Mouse (Mus musculus) frontal cortex, postnatal 14 days (tissue): ENCODE data around the gene Ceacam15.
"Not testable (repeated sequence)": the region's sequence is repeated elsewhere in the genome, so short reads cannot be mapped to it uniquely, and the experiment has no call there.

Experiments
- DNase-seq, 2 experiments: peaks; one replicate each; pipeline ENCODE4 v3.0.0; 2022; ENCODE audit warnings: low spot score in 2 of 2

The Ceacam15 gene

DNA sequence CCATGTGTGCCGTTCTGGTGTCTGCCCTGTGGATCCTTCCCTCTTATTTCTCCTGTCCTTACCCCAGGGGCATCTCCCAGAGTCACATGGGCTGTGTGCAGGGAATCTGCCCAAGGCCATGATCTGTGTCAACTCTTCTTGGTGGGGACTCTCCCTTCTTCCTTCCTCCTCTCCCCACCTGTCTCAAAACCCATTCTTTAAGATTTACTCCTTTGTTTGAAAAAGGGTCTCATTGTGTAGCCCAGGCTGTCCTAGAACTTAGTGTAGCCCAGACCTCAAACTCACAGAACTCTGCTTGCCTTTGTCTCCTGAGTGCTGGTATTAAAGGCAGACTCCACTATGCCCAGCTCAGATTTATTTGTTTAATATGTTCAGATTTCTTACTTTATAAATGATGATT is at the start of gene Ceacam15:
Ceacam15 (minus strand) TSS at position 101 of the 400 bp plus-strand sequence.
- no peak for DNase-seq

DNA sequence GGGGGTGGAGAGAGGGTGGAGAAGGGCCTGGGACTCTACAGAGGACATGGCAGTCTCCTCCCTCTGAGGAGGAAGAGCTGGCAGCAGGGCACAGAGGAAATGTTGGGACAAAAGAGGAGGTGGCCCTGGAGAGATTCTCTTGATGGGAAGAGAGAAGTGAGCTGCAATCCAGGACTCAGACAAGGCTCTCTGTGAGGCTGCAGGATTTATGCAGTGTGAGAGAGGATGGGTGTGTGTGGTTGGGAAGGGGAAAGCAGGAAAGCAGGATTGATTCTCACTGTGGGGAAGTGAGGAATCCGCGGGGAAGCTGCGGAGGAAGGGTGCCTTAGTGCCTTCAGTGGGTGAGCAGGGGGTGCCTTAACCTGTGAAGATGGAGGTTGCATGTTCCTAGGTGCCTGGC is 47.0 kb upstream of the Ceacam15 start:
- not testable (repeated sequence) for DNase-seq

DNA sequence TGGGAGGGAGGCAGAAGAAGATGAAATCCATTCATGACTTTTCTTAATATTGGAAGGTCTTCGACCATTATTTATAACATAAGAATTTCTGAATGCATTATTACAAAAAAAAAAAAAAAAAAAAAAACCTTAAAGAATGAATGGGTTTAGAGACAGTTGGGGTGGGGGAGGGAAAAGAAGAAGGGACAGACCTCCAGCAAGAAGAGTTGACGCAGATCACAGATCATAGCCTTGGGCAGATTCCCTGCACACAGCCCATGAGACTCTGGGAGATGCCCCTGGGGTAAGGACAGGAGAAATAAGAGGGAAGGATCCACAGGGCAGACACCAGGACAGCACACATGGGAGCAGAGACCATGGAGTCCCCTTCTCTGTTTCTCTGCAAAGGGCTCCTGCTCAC is 46.1 kb upstream of the Ceacam15 start, which contains the start of gene Ceacam9:
Ceacam9 (plus strand) TSS at position 301 of the 400 bp plus-strand sequence.
- no peak for DNase-seq

DNA sequence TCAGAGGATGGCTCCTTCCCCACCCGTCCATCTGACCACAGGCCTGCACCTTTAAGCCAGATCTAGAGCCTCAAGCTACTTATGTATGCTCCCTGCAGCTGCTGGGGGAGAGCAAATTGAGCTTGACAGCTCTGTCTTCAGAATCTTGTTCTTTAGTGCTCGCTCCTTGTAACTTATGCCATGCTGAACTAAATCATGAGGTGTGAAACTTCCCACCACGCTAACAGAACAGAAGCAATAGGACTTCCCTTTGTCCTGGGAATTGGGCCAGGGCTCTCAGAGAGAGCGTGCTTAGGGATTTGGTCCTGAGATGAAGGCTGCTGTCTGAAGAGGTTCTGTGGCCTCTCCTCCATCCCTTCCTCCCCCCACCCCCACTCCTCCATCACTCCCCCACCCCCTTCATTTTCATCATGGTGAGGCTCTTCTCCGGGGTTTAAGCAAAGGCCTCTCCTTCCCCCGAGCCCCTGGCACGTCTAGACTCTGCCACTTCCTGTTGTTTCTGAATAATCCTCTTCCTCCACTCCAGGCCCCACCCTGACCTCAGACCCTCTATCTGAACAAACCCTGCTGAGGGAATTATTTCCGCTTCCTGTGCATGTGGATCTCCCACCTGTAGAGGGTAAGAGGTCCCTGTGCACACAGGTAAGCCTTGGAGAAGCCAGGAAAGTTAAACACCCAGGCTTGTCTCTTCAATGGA is 41.1 kb upstream of the Ceacam15 start:
- DNase-seq: not testable (repeated sequence)

DNA sequence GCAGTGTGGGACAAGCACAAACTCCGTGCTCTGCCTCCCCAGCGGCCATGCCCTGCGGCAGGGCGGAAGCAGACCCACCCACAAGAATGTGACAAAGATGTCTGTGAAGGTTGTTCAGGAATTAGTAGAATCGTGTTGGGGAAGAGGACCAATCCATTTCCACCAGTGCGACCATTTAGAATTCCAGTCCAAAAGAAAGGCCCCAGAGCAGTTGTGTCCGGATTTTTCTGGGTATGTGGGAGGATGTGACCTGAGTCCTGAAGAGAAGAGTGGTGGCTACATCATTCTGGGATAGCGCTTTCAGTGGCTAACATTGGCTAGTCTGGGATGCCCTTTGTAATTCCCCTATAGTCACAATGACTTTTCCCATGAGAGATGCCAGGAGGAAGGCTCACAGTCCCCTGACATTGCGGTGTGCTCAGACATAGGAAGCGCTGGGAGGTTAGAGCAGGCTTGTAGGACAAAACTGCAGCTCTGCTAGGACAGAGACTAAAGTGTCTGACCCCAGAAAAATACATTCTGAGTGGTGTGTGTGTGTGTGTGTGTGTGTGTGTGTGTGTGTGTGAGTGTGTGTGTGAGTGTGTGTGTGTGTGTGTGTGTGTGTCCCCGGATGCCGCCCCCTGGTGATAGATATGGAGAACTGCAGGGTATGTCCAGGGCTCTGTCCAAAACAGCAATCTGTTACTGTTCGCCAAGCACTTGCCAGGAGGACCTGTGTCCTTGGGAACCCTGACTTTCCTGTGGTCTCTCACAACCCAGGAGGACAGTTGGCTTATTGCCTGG is 37.3 kb upstream of the Ceacam15 start:
- DNase-seq: no peak

DNA sequence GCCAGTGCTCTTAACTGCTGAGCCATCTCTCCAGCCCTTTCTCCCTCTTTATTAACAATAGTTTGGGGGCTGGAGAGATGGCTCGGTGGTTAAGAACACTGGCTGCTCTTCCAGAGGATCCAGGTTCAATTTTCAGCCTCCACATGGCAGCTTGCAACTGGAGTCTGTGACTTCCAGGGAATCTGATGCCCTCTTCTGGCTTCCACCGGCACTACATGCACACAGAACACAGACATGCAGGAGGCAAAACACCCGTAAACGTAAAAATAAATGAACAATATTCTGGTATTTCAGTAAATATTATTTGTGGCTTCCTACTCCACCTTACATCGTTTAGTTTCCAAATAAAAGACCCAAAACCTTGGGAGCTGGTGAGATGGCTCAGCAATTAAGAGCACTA is 35.1 kb upstream of the Ceacam15 start:
- no peak for DNase-seq

DNA sequence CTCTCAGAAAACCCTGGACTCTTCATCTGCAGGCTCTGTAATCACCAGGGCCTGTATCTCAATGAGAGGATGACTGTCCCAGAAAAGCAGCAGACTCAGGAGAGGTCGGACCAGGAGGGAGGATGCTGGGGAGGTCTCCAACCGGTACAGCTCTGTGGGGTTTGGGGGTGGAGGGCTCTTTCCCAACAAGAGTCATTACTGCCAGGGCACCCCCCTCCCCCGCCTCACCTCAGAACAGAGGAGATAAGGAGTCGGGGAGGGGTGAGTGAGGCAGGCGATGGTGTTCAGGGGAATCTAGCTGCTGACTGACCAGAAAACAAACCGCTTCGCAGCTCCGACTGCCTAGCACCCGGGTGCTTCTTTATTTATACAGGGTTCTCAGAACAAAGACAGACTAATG is 32.7 kb upstream of the Ceacam15 start:
- no peak for DNase-seq

DNA sequence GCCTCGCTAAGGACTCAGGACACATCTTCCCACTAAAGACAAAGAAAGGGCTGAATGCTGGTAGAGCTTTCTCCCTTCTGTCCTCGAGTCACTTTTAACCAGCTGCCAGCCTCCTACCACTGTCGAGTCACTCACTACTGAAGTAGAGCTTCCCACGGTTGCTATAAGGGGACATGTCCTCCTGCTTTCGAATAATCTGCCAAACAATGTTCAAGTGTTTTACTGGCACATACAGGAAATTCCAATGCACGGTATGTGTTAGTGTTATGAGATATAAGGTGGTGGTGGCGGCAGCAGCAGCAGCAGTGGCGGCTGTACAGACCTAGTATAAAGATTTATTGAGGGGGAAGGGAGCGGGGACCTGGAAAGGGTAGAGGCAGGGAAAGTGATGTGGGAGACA is 30.9 kb upstream of the Ceacam15 start:
- DNase-seq: peak; percentile 27 to 46

DNA sequence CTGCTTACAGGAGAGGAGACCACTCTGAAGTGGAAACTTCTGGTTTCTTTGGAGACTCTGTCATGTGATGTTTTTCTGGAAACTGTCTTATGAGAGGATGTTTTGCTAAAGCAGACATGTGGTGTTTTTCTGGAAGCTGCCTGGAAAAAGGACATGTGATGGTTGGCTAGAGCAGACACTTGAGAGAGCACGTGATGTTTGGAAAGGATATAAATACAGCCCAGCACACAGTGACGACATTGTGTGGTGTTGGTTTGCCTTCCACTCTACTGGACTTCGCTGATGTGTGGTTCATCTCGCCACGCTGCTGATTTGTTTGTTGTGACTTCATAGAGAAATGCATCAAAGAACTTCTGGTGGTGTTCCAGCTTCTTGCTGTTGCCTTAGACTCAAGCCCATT is 25.1 kb upstream of the Ceacam15 start:
- DNase-seq: no peak

DNA sequence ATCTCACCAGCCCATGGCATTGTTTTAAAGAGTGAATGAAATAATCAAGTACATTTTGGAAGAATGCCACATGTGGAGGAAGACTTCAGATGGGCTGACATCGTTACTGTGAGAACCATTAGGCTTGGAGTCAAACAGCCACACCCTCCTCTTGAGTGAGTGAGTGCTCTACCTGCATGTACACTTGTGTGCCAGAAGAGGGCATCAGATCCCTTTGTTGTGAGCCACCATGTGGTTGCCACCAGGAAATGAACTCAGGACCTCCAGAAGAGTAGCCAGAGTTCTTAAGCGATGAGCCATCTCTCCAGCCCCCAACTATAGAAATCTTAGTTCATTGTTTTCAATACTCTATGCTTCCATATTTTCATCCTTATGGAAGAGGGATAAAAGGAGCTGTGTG is 23.5 kb upstream of the Ceacam15 start:
- no peak for DNase-seq

DNA sequence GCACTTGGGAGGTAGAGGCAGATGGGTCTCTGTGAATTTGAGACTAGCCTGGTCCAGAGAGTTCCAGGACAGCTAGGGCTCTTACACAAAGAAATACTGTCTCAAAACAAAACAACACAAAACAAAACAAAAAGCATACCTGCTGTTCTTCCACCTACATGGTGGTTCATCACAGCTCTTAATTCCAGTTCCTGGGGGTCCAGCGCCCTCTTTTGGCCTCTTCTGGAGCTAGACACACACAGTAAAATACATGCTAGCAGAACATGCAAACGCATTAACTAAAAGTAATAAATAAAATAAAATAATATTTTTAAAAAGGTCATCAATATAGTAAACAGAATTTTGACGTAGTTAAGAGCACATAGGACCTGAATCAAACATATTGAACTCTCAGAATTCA is 19.5 kb upstream of the Ceacam15 start:
- DNase-seq: no peak

DNA sequence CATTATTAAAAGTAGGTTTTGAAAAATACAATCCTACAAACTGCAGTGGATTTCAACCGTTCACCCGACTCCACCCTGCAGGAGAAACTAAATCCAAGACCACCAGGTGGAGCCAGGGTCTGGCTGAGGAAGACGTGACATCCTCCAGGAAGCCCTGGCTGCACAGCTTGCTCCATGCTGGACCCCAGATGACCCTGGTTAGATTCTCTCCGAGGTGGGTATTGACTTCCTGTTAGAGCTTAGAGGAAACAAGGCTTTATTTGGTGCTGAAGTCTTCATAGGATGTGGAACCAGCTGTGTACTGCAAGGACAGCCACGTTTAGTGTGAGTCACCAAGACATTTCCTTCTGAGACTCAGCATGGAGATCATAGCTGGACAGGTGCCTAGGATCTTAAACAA is 13.7 kb upstream of the Ceacam15 start:
- DNase-seq: no peak

DNA sequence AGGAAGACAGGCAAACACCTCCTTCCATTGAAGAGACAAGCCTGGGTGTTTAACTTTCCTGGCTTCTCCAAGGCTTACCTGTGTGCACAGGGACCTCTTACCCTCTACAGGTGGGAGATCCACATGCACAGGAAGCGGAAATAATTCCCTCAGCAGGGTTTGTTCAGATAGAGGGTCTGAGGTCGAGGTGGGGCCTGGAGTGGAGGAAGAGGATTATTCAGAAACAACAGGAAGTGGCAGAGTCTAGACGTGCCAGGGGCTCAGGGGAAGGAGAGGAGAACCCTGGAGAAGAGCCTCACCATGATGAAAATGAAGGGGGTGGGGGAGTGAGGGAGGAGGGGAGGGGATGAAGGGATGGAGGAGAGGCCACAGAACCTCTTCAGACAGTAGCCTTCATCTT is 4.7 kb upstream of the Ceacam15 start:
- not testable (repeated sequence) for DNase-seq

DNA sequence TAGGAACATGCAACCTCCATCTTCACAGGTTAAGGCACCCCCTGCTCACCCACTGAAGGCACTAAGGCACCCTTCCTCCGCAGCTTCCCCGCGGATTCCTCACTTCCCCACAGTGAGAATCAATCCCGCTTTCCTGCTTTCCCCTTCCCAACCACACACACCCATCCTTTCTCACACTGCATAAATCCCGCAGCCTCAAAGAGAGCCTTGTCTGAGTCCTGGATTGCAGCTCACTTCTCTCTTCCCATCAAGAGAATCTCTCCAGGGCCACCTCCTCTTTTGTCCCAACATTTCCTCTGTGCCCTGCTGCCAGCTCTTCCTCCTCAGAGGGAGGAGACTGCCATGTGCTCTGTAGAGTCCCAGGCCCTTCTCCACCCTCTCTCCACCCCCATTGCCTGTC is 806 bp downstream of the Ceacam15 start:
- DNase-seq: not testable (repeated sequence)

DNA sequence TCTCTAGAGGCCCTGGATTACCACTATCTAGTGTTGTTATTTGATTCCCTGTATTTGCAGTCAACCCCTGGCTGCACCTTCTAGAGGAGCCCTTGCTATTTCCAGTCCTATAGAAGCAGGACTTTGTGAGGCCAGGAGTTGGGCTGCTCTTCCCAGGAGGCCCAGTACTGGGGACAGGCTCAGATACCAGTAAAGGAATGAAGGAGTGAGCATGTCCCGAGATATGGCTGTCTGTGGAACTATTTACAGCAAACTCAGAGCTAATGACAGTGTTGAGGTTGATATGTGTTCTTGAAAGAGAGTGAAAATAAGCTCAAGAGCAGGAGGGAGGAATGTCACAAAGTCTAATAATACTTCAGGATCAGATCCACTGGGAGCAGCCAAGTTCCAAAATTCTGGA is 1.7 kb downstream of the Ceacam15 start:
- no peak for DNase-seq

DNA sequence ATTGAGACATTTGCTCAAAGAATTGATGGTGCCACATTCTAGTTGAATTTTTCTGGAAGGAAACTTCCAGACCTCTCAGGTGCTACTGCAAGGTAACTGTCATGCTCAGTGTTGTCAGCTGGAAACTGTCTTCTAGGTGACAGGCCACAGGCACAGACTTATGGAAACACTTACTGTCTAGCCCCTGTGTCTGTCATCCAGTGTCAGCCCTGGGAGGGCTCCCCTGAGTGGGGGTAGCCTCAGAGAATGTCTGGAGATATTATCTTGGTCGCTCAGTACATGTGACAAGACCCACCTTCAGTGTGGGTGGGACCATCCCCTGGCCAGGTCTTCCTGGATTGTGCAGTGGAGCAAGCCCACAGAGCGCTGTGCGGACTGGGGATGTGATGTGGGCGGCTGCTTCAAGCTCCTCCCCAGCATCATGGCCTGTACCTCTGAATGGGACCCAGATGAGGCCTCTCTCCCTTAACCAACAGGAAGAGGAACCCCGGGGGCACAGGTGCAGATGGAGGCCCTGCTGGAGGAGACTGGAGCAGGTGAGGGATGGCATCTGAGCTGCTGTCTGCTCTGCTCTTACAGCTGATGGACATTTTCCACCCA is 7.1 kb downstream of the Ceacam15 start:
- DNase-seq: not testable (repeated sequence)

DNA sequence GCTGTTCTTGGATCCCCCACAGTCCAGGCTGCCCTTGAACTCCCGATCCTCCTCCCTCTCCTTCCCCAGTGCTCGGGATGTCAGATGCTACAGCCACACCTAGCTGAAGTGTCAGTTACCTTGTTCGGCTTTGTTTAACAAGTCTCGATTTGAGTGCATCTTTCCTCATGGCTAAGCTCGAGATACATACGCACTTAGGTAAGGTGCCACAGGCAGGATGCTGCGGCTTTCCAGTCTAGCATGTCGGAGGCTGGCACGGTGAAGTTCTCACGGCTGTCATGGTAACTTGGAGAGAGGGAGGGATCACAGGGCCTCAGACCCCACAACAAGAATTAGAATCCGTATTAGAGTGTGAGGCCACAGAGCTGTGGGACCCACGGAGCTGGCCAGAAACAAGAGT is 31.2 kb downstream of the Ceacam15 start:
- DNase-seq: no peak

DNA sequence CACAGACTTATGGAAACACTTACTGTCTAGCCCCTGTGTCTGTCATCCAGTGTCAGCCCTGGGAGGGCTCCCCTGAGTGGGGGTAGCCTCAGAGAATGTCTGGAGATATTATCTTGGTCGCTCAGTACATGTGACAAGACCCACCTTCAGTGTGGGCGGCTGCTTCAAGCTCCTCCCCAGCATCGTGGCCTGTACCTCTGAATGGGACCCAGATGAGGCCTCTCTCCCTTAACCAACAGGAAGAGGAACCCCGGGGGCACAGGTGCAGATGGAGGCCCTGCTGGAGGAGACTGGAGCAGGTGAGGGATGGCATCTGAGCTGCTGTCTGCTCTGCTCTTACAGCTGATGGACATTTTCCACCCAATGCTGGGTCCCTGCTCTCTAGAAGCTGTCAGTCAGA is 32.4 kb downstream of the Ceacam15 start:
- not testable (repeated sequence) for DNase-seq

DNA sequence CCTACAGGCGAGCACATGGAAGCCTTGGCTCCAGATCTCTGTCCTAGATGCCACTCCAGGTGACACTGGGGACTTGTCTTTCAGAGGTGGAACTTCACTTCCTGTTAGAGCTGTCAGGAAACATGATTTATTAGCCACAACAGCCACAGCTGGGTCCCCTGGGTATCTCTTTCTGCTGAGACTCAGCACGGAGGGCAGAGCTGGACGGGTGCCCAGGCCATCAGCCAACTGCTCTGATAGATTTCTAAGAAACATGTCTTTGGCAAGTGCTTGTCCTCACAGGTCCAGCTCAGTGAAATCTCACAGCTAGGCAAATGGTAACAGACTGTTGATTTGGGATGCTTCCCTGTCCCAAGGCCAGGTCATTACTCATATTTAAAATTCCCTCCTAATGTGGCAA is 36.5 kb downstream of the Ceacam15 start:
- DNase-seq: no peak

DNA sequence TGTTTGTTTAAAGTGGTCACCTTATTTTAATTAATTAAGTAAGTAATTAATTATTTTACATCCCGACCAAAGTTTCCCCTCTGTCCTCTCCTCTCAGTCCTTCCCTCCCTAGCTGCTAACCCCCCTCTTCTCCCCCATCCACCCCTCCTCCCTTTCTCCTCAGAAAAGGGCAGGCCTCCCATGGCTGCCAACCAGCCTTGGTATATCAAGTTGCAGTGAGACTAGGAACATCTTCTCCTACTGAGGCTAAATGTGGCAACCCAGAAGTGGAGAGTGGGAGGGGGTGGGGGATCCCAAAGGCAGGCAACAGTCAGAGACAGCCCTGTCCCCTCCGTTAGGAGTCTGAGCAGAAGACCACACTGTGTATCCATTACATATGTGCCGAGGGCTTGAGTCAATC is 40.4 kb downstream of the Ceacam15 start:
- no peak for DNase-seq

DNA sequence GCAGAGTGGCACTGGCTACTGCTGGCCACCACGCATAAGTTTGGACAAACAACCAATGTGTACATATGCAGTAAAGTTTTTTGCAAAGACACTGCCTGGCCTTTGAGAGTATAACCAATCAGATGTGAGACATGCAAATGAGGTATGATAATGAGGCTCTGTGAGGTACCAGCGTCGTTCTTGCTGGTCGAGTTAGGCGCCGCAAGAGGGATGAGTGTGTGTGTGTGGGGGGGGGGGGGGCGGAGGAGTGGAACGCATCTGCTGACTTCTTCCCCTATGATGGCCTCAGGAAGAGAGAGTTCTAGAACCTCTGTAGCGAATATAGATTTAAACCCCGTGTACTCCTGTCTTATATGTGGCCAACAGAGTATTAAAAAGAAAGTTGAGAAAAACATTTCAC is 41.6 kb downstream of the Ceacam15 start:
- DNase-seq: not testable (repeated sequence)

DNA sequence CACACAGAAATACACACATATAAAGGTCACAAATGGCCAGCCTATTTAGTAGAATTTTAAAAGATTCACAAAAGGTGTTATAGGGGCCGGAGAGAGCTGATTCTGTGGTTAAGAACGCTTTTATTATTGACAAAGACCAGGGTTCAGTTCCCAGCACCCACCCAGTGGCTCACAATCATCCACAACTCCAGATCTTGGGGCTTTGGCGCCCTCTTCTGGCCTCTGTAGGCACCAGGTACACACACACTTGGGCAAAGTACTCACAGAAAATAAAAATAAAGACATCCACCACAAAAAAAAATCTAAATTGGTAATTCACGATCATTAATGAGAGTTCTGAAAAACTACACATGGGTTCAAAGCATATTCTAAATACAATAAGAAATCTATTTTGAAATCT is 43.6 kb downstream of the Ceacam15 start:
- DNase-seq: no peak

DNA sequence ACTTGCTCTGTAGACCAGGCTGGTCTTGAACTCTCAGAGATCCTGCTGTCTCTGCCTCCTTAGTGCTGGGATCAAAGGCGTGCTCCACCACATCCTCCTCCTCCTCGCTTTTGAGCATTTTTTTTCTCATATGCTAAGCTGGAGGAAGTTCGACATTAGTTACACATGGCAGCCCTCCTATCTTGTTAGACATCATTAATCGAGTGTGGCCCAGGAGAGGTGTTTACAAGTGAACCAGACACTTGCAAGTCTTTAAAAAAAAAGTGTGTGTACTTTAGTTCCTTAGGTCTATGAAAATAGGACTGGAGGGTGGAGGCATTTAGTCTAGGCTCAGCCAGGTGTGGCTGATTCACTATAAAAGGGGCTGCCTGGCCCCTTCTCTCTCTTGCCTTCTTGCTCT is 44.5 kb downstream of the Ceacam15 start:
- no peak for DNase-seq
